Mouse (Mus musculus): ENCODE measurements at regions not wholly inside any gene's neighbourhood (a gene's known extent, or its start where the extent isn't known, plus 50 kb on each side); places are given as distances from the start of the nearest gene placed in this dataset.

- TF ChIP-seq CTCF (IDR thresholded peaks at IDR 0.05; ENCODE audit: low read depth, low read length) (no peak), POLR2A (IDR thresholded peaks at IDR 0.05; ENCODE audit: insufficient read depth, low read length) (no peak)
Observed at GRCm38 (mm10) chr6:127330015-127330705, 116.5 kb upstream of the Parp11 start.
